12 mouse cellular contexts compared by ENCODE assay signal in genomic region chr5:120844713-120845112, GRCm38 (mm10). TPM values are rescaled to one million over a fixed set of nuclear protein-coding genes. Genes with fewer than 3 reads are reported as not detected.
DNase-seq lines count a peak whose midpoint lies in the region; ATAC-seq lines count a peak whose summit lies in the region.
"Had no signal": no experiment of that assay in that cellular context is flagged by ENCODE, and none has a peak within 500 bp of the region (broad histone marks: within the 10 kb centered on the region; RNA-seq: fewer than 3 reads in every experiment).

No protein-coding gene starts in this region.

- H3K27ac ChIP-seq in forebrain, embryonic 16.5 days (ENCODE audit: low read length), result peak overlapping the region; percentile 28; the same call in 1 of the 2 replicates
- H3K27ac ChIP-seq in midbrain, embryonic 16.5 days (ENCODE audit: low read length), result no peak overlapping the region
- H3K27ac ChIP-seq: liver, embryonic 14.5 days; neural tube, embryonic 12.5 days had no signal

- H3K36me3 ChIP-seq in forebrain, embryonic 16.5 days (ENCODE audit: control insufficient read depth, insufficient read depth), result no peaks in the 10 kb centered on the region
- no peaks in the 10 kb centered on the region for H3K36me3 ChIP-seq in midbrain, embryonic 16.5 days (ENCODE audit: control insufficient read depth, insufficient read depth, low read length)
- H3K36me3 ChIP-seq: neural tube, embryonic 12.5 days had no signal

- peak; percentile 69; the same call in 1 of the 2 replicates for ATAC-seq in forebrain, embryonic 16.5 days
- ATAC-seq in midbrain, embryonic 16.5 days, result no peak

- no peaks in the 10 kb centered on the region for H3K4me1 ChIP-seq in forebrain, embryonic 16.5 days (replicated peaks; ENCODE audit: control insufficient read depth, insufficient read depth, low read length)
- no peaks in the 10 kb centered on the region for H3K4me1 ChIP-seq in midbrain, embryonic 16.5 days (ENCODE audit: control insufficient read depth, insufficient read depth, low read length)
- H3K4me1 ChIP-seq: neural tube, embryonic 12.5 days had no signal

- H3K9ac ChIP-seq in forebrain, embryonic 16.5 days (replicated peaks; ENCODE audit: low read depth, low read length), result no peak overlapping the region
- H3K9ac ChIP-seq in midbrain, embryonic 16.5 days (ENCODE audit: low read depth, low read length), result no peak overlapping the region
- H3K9ac ChIP-seq: liver, embryonic 14.5 days; neural tube, embryonic 12.5 days had no signal

- H3K9me3 ChIP-seq in forebrain, embryonic 16.5 days (ENCODE audit: control insufficient read depth, low read length), result 0 out of 2 replicates have a peak, but pooled peaks cover 2% of the 10 kb centered on the region
- H3K9me3 ChIP-seq in midbrain, embryonic 16.5 days (replicated peaks; ENCODE audit: control insufficient read depth, low read length, poor library complexity, severe bottlenecking), result 0 out of 2 replicates have a peak, but pooled peaks cover 3% of the 10 kb centered on the region

- H3K4me3 ChIP-seq in forebrain, embryonic 16.5 days (replicated peaks; ENCODE audit: low read length), result no peak overlapping the region
- H3K4me3 ChIP-seq in midbrain, embryonic 16.5 days (ENCODE audit: low read depth, low read length), result no peak overlapping the region
- H3K4me3 ChIP-seq: neural tube, embryonic 12.5 days had no signal

- H3K4me2 ChIP-seq in forebrain, embryonic 16.5 days (ENCODE audit: low read length), result no peak overlapping the region
- no peak overlapping the region for H3K4me2 ChIP-seq in midbrain, embryonic 16.5 days (ENCODE audit: low read length)
- H3K4me2 ChIP-seq: neural tube, embryonic 12.5 days had no signal

- WGBS in forebrain, embryonic 16.5 days, result 38% methylated on average over 3 of the region's 3 CpGs
- 71% methylated on average over 3 of the region's 3 CpGs for WGBS in midbrain, embryonic 16.5 days

- DNase-seq in heart, adult 18-20 months, result peak; percentile 22 to 23
- no peak for DNase-seq in heart, adult 8-10 months (ENCODE audit: low spot score)
- peak; percentile 43 to 52 for DNase-seq in right cerebral cortex, postnatal 10 days (ENCODE audit: low spot score in 2 of 2)
- DNase-seq in right cerebral cortex, adult 18-20 months, result no peak
- peak; percentile 58 for DNase-seq in urinary bladder, postnatal 25 days (ENCODE audit: low spot score)
- no peak for DNase-seq in frontal cortex, postnatal 10 days (ENCODE audit: low spot score in 2 of 2)

- no peaks in the 10 kb centered on the region for H3K27me3 ChIP-seq in forebrain, embryonic 16.5 days (replicated peaks; ENCODE audit: control insufficient read depth, insufficient read depth, low read length)
- no peaks in the 10 kb centered on the region for H3K27me3 ChIP-seq in midbrain, embryonic 16.5 days (ENCODE audit: control insufficient read depth, insufficient read depth, low read depth, low read length)
- H3K27me3 ChIP-seq: neural tube, embryonic 12.5 days had no signal

RNA-seq across cellular contexts. Expression of gene Oas1f, which starts 2.5 kb away (rescaled TPM):
- total RNA-seq in heart, adult 18-20 months (2021), result not detected
- total RNA-seq in heart, adult 8-10 months (2022), result not detected
- not detected in 2 replicates for polyA plus RNA-seq in forebrain, embryonic 16.5 days (2015; fragmentation: Nextera tagmentation; extraction: Ambion mirVana)
- polyA plus RNA-seq in midbrain, embryonic 16.5 days (2015; fragmentation: Nextera tagmentation; extraction: Ambion mirVana), result not detected in 2 replicates
- total RNA-seq: common myeloid progenitor, adult 5-6 weeks; heart, postnatal 36 days had no signal
- polyA plus RNA-seq: liver, embryonic 14.5 days; neural tube, embryonic 12.5 days had no signal

RNA-seq across cellular contexts. Expression of gene Oas1h, which starts 16.5 kb away (rescaled TPM):
- not detected for total RNA-seq in heart, adult 18-20 months (2021)
- not detected for total RNA-seq in heart, adult 8-10 months (2022)
- not detected in 2 replicates for polyA plus RNA-seq in forebrain, embryonic 16.5 days (2015; fragmentation: Nextera tagmentation; extraction: Ambion mirVana)
- not detected in 2 replicates for polyA plus RNA-seq in midbrain, embryonic 16.5 days (2015; fragmentation: Nextera tagmentation; extraction: Ambion mirVana)
- total RNA-seq: common myeloid progenitor, adult 5-6 weeks; heart, postnatal 36 days had no signal
- polyA plus RNA-seq: liver, embryonic 14.5 days; neural tube, embryonic 12.5 days had no signal

RNA-seq across cellular contexts. Expression of gene Oas1c, which starts 32.4 kb away (rescaled TPM):
- under 1 TPM; 0.22 to 0.36 TPM for total RNA-seq in heart, adult 18-20 months (2021)
- total RNA-seq in heart, adult 8-10 months (2022), result under 1 TPM; 0.22 to 0.52 (median 0.30) TPM
- 0.32 and 0.34 TPM in 2 replicates for polyA plus RNA-seq in forebrain, embryonic 16.5 days (2015; fragmentation: Nextera tagmentation; extraction: Ambion mirVana)
- 0.17 and 0.45 TPM in 2 replicates for polyA plus RNA-seq in midbrain, embryonic 16.5 days (2015; fragmentation: Nextera tagmentation; extraction: Ambion mirVana)

RNA-seq across cellular contexts. Expression of gene Oas1g, which starts 42.7 kb away (rescaled TPM):
- not detected for total RNA-seq in heart, adult 18-20 months (2021)
- total RNA-seq in heart, adult 8-10 months (2022), result under 1 TPM in 1 of 4 experiments, not detected in 3; 0.43 TPM
- not detected in 2 replicates for polyA plus RNA-seq in forebrain, embryonic 16.5 days (2015; fragmentation: Nextera tagmentation; extraction: Ambion mirVana)
- polyA plus RNA-seq in midbrain, embryonic 16.5 days (2015; fragmentation: Nextera tagmentation; extraction: Ambion mirVana), result not detected in 2 replicates

RNA-seq across cellular contexts. Expression of gene Oas1e, which starts 49.4 kb away (rescaled TPM):
- total RNA-seq in heart, adult 18-20 months (2021), result not detected
- total RNA-seq in heart, adult 8-10 months (2022), result not detected
- polyA plus RNA-seq in forebrain, embryonic 16.5 days (2015; fragmentation: Nextera tagmentation; extraction: Ambion mirVana), result not detected in 2 replicates
- polyA plus RNA-seq in midbrain, embryonic 16.5 days (2015; fragmentation: Nextera tagmentation; extraction: Ambion mirVana), result 0.34 and 0.72 TPM in 2 replicates
- total RNA-seq: common myeloid progenitor, adult 5-6 weeks; heart, postnatal 36 days had no signal
- polyA plus RNA-seq: liver, embryonic 14.5 days; neural tube, embryonic 12.5 days had no signal

Comparison
In these comparisons a context has a peak if more than half of its experiments do, and no peak if none do; other contexts are left out.
1. DNase-seq: peak in heart, adult 18-20 months (2 of 2), right cerebral cortex, postnatal 10 days (2 of 2) and urinary bladder, postnatal 25 days (single experiment); none in heart, adult 8-10 months (single experiment), right cerebral cortex, adult 18-20 months (single experiment) and frontal cortex, postnatal 10 days (0 of 2).